Mouse (Mus musculus): ENCODE data around the gene Amn1.

DNA sequence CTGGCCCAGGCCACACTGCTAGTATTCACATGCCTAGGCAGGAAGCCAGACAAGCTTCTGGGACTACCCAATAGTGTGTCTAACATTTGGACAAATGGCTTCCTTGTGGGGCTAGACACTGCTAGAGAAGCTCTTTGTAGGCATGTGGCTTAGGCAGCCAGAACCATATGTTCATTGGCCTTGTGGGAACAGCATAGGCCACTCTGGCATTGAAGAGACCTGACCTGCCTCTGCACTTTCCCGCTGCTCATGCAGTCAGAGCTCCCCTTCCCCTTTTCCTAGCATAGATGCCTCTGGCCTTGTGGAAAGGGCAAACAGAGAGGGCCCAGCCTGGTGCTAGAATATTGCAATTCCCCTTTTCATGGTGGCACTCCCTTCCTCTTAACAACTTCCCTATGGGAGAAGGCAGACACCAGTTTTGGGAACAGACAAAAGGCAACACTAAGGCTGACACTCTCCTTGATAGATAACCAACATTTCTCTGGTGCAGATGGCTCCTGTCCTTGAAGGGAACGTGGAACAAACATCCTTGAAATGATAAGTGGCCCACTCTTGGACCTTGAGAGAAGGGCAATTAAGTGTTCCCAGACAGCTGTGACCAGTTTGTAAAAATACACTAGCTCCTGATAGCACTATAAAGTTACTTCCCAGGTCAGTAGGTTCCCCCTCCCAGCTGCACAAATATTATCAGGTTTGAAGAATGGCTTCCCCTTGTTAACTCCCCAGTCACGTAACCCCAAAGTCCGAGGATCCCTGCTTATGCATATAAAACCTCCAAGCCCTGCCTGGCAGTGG lies 14.5 kb downstream of the Amn1 start:
- no peak for TF ChIP-seq POLR2A (IDR thresholded peaks at IDR 0.05; ENCODE audit: borderline replicate concordance, control insufficient read depth, low read depth, low read length)
- no peak for TF ChIP-seq CTCF (IDR thresholded peaks at IDR 0.05; ENCODE audit: control insufficient read depth, insufficient read depth, low read length)
